Mouse (Mus musculus): ENCODE results near the gene Zfp184. TPM values are rescaled to one million over a fixed set of nuclear protein-coding genes. Genes with fewer than 3 reads are reported as not detected.

The Zfp184 gene
- total and polyA plus RNA-seq, 3 experiments, result 0.42 to 1.0 TPM; not detected in 1

- peak; percentile 92 for DNase-seq (ENCODE audit: low read depth, low spot score)
- no peaks in the 10 kb centered on the region for H3K79me2 ChIP-seq (ENCODE audit: control insufficient read depth, insufficient read depth, low read length, poor library complexity)
- peaks cover 0 to 8% of the 10 kb centered on the region in 2 experiments; a peak in 2 of 4 replicates for H3K36me3 ChIP-seq (ENCODE audit: control insufficient read depth in 1 of 2, insufficient read depth in 2 of 2, low read length in 2 of 2)
- H3K4me1 ChIP-seq (ENCODE audit: control insufficient read depth in 1 of 2, insufficient read depth in 2 of 2, low read length in 2 of 2), result no peaks in the 10 kb centered on the region; a peak in 1 of 4 replicates
- no peaks in the 10 kb centered on the region for H3K27me3 ChIP-seq (ENCODE audit: control insufficient read depth in 1 of 2, insufficient read depth in 2 of 2, low read length in 2 of 2)
- H3K4me3 ChIP-seq (ENCODE audit: control insufficient read depth in 1 of 2, insufficient read depth in 1 of 2, low read depth in 2 of 2, low read length in 2 of 2), result peak overlapping the region; percentile 11 to 68
- TF ChIP-seq TBP (IDR thresholded peaks at IDR 0.05; ENCODE audit: low read depth, low read length) (peak; percentile 100), BHLHE40 (IDR thresholded peaks at IDR 0.05; ENCODE audit: borderline replicate concordance, low read depth, low read length) (no peak), POLR2A (IDR thresholded peaks at IDR 0.05; ENCODE audit: control insufficient read depth in 1 of 2, insufficient read depth in 1 of 2, low read depth in 1 of 2, low read length in 2 of 2, poor library complexity in 1 of 2) (no peak)
- no peaks in the 10 kb centered on the region for H3K9me3 ChIP-seq (replicated peaks; ENCODE audit: insufficient read depth, low read length)
- peak overlapping the region; percentile 34 for H3K27ac ChIP-seq (ENCODE audit: control insufficient read depth, low read depth, low read length)
- H3K9ac ChIP-seq (ENCODE audit: control insufficient read depth, low read depth, low read length, poor library complexity, severe bottlenecking), result peak overlapping the region; percentile 55; the same call in 1 of the 2 replicates
Observed at GRCm38 (mm10) chr13:21940213-21940612, 4.7 kb upstream of the Zfp184 start.

GRCm38 (mm10) chr13:21940811-21941321, 4.0 kb upstream of the Zfp184 start:
- Histone ChIP-seq H3K27ac (ENCODE audit: control insufficient read depth, low read depth, low read length) (peak overlapping the region; percentile 34), H3K4me1 (ENCODE audit: control insufficient read depth in 1 of 2, insufficient read depth in 2 of 2, low read length in 2 of 2) (no peaks in the 10 kb centered on the region; a peak in 1 of 4 replicates), H3K27me3 (ENCODE audit: control insufficient read depth in 1 of 2, insufficient read depth in 2 of 2, low read length in 2 of 2) (no peaks in the 10 kb centered on the region), H3K4me3 (ENCODE audit: control insufficient read depth in 1 of 2, insufficient read depth in 1 of 2, low read depth in 2 of 2, low read length in 2 of 2) (peak overlapping the region; percentile 29 to 68), H3K79me2 (ENCODE audit: control insufficient read depth, insufficient read depth, low read length, poor library complexity) (no peaks in the 10 kb centered on the region), H3K36me3 (ENCODE audit: control insufficient read depth in 1 of 2, insufficient read depth in 2 of 2, low read length in 2 of 2) (peaks cover 0 to 8% of the 10 kb centered on the region in 2 experiments; a peak in 2 of 4 replicates), H3K9ac (ENCODE audit: control insufficient read depth, low read depth, low read length, poor library complexity, severe bottlenecking) (peak overlapping the region; percentile 55), H3K9me3 (replicated peaks; ENCODE audit: insufficient read depth, low read length) (no peaks in the 10 kb centered on the region)
- no peak for TF ChIP-seq ELF1 (IDR thresholded peaks at IDR 0.05; ENCODE audit: low read depth, low read length)
- TF ChIP-seq CHD2 (IDR thresholded peaks at IDR 0.05; ENCODE audit: low read length), result no peak
- TF ChIP-seq MYC (IDR thresholded peaks at IDR 0.05; ENCODE audit: low read depth, low read length), result no peak
- TF ChIP-seq TBP (IDR thresholded peaks at IDR 0.05; ENCODE audit: low read depth, low read length), result peak; percentile 100
- TF ChIP-seq POLR2A (IDR thresholded peaks at IDR 0.05; ENCODE audit: control insufficient read depth in 1 of 2, insufficient read depth in 1 of 2, low read depth in 1 of 2, low read length in 2 of 2, poor library complexity in 1 of 2), result no peak
- TF ChIP-seq GATA1 (IDR thresholded peaks at IDR 0.05; ENCODE audit: low read depth, low read length), result peak; percentile 34; the same call in 1 of the 2 replicates
- no peak for TF ChIP-seq EP300 (IDR thresholded peaks at IDR 0.05; ENCODE audit: low read depth in 1 of 2, low read length in 2 of 2)
- no peak for TF ChIP-seq CHD1 (IDR thresholded peaks at IDR 0.05; ENCODE audit: low read depth, low read length)
- peak; percentile 85 for DNase-seq (ENCODE audit: low read depth, low spot score)

GRCm38 (mm10) chr13:21943644-21944043, 1.2 kb upstream of the Zfp184 start:
- Histone ChIP-seq H3K79me2 (ENCODE audit: control insufficient read depth, insufficient read depth, low read length, poor library complexity) (no peaks in the 10 kb centered on the region), H3K27ac (ENCODE audit: control insufficient read depth, low read depth, low read length) (no peak overlapping the region), H3K27me3 (ENCODE audit: control insufficient read depth in 1 of 2, insufficient read depth in 2 of 2, low read length in 2 of 2) (no peaks in the 10 kb centered on the region), H3K36me3 (ENCODE audit: control insufficient read depth in 1 of 2, insufficient read depth in 2 of 2, low read length in 2 of 2) (peaks cover 0 to 4% of the 10 kb centered on the region in 2 experiments; a peak in 1 of 4 replicates), H3K9ac (ENCODE audit: control insufficient read depth, low read depth, low read length, poor library complexity, severe bottlenecking) (no peak overlapping the region), H3K4me1 (ENCODE audit: control insufficient read depth in 1 of 2, insufficient read depth in 2 of 2, low read length in 2 of 2) (no peaks in the 10 kb centered on the region; a peak in 1 of 4 replicates), H3K9me3 (replicated peaks; ENCODE audit: insufficient read depth, low read length) (no peaks in the 10 kb centered on the region), H3K4me3 (ENCODE audit: control insufficient read depth in 1 of 2, insufficient read depth in 1 of 2, low read depth in 2 of 2, low read length in 2 of 2) (no peak overlapping the region)
- TF ChIP-seq TBP (IDR thresholded peaks at IDR 0.05; ENCODE audit: low read depth, low read length) (peak; percentile 97), ETS1 (IDR thresholded peaks at IDR 0.05; ENCODE audit: low read depth, low read length) (no peak)
- peak; percentile 66 for DNase-seq (ENCODE audit: low read depth, low spot score)
